Comparison of ENCODE assay signal across 24 mouse cellular contexts in the genomic region with DNA sequence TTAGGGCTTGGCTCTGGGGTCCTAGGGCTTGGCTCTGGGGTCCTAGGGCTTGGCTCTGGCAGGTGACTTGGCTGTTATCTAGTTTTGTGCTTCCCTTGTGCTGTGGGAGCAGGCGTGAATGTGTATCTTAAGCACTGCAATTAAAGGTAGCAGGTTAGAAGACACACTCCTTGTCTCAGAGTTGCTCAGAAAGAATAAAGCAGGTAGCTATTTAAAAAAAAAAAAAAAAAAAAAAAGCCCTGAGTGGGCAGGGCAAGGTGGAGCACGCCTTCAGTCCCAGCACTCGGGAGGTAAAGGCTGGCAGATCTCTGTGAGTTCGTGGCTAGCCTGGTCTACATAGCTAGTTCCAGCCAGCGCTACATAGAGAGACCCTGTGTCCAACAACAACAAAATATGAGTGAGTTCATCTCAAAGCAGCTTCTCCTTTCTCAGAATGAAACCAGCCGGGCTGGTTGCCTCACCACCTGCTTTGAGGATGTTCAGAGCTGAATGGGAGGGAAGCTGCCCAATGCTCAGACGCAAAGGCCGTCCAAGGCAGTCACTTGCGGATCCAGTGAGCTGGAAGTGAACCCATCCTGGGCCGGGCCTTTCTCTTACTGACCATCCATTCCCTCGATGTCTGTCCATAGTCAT. TPM values are rescaled to one million over a fixed set of nuclear protein-coding genes. Genes with fewer than 3 reads are reported as not detected.
DNase-seq lines count a peak whose midpoint lies in the region; ATAC-seq lines count a peak whose summit lies in the region.
"Had no signal": no experiment of that assay in that cellular context is flagged by ENCODE, and none has a peak within 500 bp of the region (broad histone marks: within the 10 kb centered on the region; RNA-seq: fewer than 3 reads in every experiment).

No protein-coding gene starts in this region.

- no peaks in the 10 kb centered on the region for H3K9me3 ChIP-seq in heart, embryonic 12.5 days (replicated peaks)
- H3K9me3 ChIP-seq in forebrain, embryonic 15.5 days: no peaks in the 10 kb centered on the region
- no peaks in the 10 kb centered on the region for H3K9me3 ChIP-seq in forebrain, embryonic 16.5 days (ENCODE audit: control insufficient read depth, low read length)
- H3K9me3 ChIP-seq: limb, embryonic 13.5 days; stomach, embryonic 15.5 days had no signal

- ATAC-seq in heart, embryonic 12.5 days (ENCODE audit: insufficient number of reproducible peaks, low FRiP score): no peak
- peak; percentile 92 for ATAC-seq in megakaryocyte, adult 5-6 weeks (ENCODE audit: poor library complexity, severe bottlenecking)
- ATAC-seq in forebrain, embryonic 15.5 days (replicated peaks): no peak
- no peak for ATAC-seq in forebrain, embryonic 16.5 days
- ATAC-seq: hindbrain, postnatal 0 days had no signal

- H3K4me1 ChIP-seq in heart, embryonic 12.5 days (replicated peaks): peaks cover 72% of the 10 kb centered on the region
- H3K4me1 ChIP-seq in forebrain, embryonic 15.5 days: peaks cover 42% of the 10 kb centered on the region
- peaks cover 43% of the 10 kb centered on the region for H3K4me1 ChIP-seq in forebrain, embryonic 16.5 days (replicated peaks; ENCODE audit: control insufficient read depth, insufficient read depth, low read length)

- no peak for DNase-seq in heart, postnatal 4 days
- peak; percentile 41 to 55 for DNase-seq in lung, postnatal 4 days
- DNase-seq in lung, postnatal 14 days: no peak
- no peak for DNase-seq in frontal cortex, adult 2 months (ENCODE audit: extremely low spot score in 1 of 2, low spot score in 1 of 2)
- DNase-seq: adrenal gland, adult 8-10 months; cerebellum, adult 11-12 months; cerebellum, postnatal 14 days; gastrocnemius, postnatal 10 days; heart, postnatal 36 days; kidney, adult 11 months; midbrain, embryonic 14.5 days; retina, postnatal 1 day; thymus, adult 18-20 months; thymus, postnatal 4 days had no signal

- H3K36me3 ChIP-seq in heart, embryonic 12.5 days: no peaks in the 10 kb centered on the region
- H3K36me3 ChIP-seq in forebrain, embryonic 15.5 days: no peaks in the 10 kb centered on the region
- H3K36me3 ChIP-seq in forebrain, embryonic 16.5 days (ENCODE audit: control insufficient read depth, insufficient read depth): no peaks in the 10 kb centered on the region
- H3K36me3 ChIP-seq: limb, embryonic 13.5 days; stomach, embryonic 15.5 days had no signal

- no peaks in the 10 kb centered on the region for H3K27me3 ChIP-seq in heart, embryonic 12.5 days (replicated peaks)
- no peaks in the 10 kb centered on the region for H3K27me3 ChIP-seq in forebrain, embryonic 15.5 days
- no peaks in the 10 kb centered on the region for H3K27me3 ChIP-seq in forebrain, embryonic 16.5 days (replicated peaks; ENCODE audit: control insufficient read depth, insufficient read depth, low read length)
- H3K27me3 ChIP-seq: limb, embryonic 13.5 days; stomach, embryonic 15.5 days had no signal

- H3K9ac ChIP-seq in heart, embryonic 12.5 days: no peak overlapping the region
- no peak overlapping the region for H3K9ac ChIP-seq in forebrain, embryonic 15.5 days (replicated peaks)
- H3K9ac ChIP-seq in forebrain, embryonic 16.5 days (replicated peaks; ENCODE audit: low read depth, low read length): no peak overlapping the region
- H3K9ac ChIP-seq: limb, embryonic 13.5 days; liver, embryonic 14.5 days; stomach, embryonic 15.5 days had no signal

- H3K27ac ChIP-seq in heart, embryonic 12.5 days (ENCODE audit: poor library complexity, severe bottlenecking): peak overlapping the region; percentile 30; the same call in 1 of the 2 replicates
- no peak overlapping the region for H3K27ac ChIP-seq in forebrain, embryonic 15.5 days (replicated peaks)
- H3K27ac ChIP-seq in forebrain, embryonic 16.5 days (ENCODE audit: low read length): no peak overlapping the region
- H3K27ac ChIP-seq: forebrain, embryonic 10.5 days; hindbrain, postnatal 0 days; kidney, postnatal 0 days; limb, embryonic 13.5 days; liver, embryonic 14.5 days; stomach, embryonic 15.5 days had no signal

- no peak overlapping the region for H3K4me2 ChIP-seq in heart, embryonic 12.5 days
- no peak overlapping the region for H3K4me2 ChIP-seq in forebrain, embryonic 15.5 days (replicated peaks)
- H3K4me2 ChIP-seq in forebrain, embryonic 16.5 days (ENCODE audit: low read length): no peak overlapping the region
- H3K4me2 ChIP-seq: limb, embryonic 13.5 days; stomach, embryonic 15.5 days had no signal

- 86% methylated on average over 11 of the region's 11 CpGs for WGBS in heart, embryonic 12.5 days
- WGBS in forebrain, embryonic 15.5 days: 95% methylated on average over 11 of the region's 11 CpGs
- WGBS in forebrain, embryonic 16.5 days: 91% methylated on average over 11 of the region's 11 CpGs

- H3K4me3 ChIP-seq in heart, embryonic 12.5 days: no peak overlapping the region
- H3K4me3 ChIP-seq in forebrain, embryonic 15.5 days: no peak overlapping the region
- H3K4me3 ChIP-seq in forebrain, embryonic 16.5 days (replicated peaks; ENCODE audit: low read length): no peak overlapping the region
- H3K4me3 ChIP-seq: forebrain, embryonic 10.5 days; limb, embryonic 13.5 days; stomach, embryonic 15.5 days had no signal

RNA-seq across cellular contexts. Expression of gene Ksr1, which starts 6.2 kb away (rescaled TPM):
- 3.3 and 3.5 TPM in 2 replicates for polyA plus RNA-seq in heart, embryonic 12.5 days (2016; fragmentation: Nextera tagmentation; extraction: Ambion mirVana)
- total RNA-seq in heart, postnatal 4 days (2021): 10 to 100 TPM; 14.6 to 15.8 TPM
- 6.4 and 6.8 TPM in 2 replicates for total RNA-seq in megakaryocyte, adult 5-6 weeks (2015)
- total RNA-seq in megakaryocyte, adult 5-6 weeks (2017): 5.2 and 10.8 TPM in 2 replicates
- polyA plus RNA-seq in frontal cortex, adult 2 months (2012; rRNA removed): 47.0 and 55.7 TPM in 2 replicates
- polyA plus RNA-seq in forebrain, embryonic 15.5 days (2015; fragmentation: Nextera tagmentation; extraction: Ambion mirVana): 4.9 and 5.3 TPM in 2 replicates
- polyA plus RNA-seq in forebrain, embryonic 16.5 days (2015; fragmentation: Nextera tagmentation; extraction: Ambion mirVana): 3.7 and 5.1 TPM in 2 replicates

Comparison
In these comparisons a context has a peak if more than half of its experiments do, and no peak if none do; other contexts are left out.
1. DNase-seq: peak in lung, postnatal 4 days (2 of 2); none in heart, postnatal 4 days (single experiment), lung, postnatal 14 days (single experiment) and frontal cortex, adult 2 months (0 of 2).